Mouse (Mus musculus): ENCODE measurements around the gene Gnpda2. TPM values are rescaled to one million over a fixed set of nuclear protein-coding genes. Genes with fewer than 3 reads are reported as not detected.

The Gnpda2 gene
- polyA plus RNA-seq (2016; fragmentation: Nextera tagmentation; extraction: Ambion mirVana) = 26.9 and 29.9 TPM in 2 replicates

DNA sequence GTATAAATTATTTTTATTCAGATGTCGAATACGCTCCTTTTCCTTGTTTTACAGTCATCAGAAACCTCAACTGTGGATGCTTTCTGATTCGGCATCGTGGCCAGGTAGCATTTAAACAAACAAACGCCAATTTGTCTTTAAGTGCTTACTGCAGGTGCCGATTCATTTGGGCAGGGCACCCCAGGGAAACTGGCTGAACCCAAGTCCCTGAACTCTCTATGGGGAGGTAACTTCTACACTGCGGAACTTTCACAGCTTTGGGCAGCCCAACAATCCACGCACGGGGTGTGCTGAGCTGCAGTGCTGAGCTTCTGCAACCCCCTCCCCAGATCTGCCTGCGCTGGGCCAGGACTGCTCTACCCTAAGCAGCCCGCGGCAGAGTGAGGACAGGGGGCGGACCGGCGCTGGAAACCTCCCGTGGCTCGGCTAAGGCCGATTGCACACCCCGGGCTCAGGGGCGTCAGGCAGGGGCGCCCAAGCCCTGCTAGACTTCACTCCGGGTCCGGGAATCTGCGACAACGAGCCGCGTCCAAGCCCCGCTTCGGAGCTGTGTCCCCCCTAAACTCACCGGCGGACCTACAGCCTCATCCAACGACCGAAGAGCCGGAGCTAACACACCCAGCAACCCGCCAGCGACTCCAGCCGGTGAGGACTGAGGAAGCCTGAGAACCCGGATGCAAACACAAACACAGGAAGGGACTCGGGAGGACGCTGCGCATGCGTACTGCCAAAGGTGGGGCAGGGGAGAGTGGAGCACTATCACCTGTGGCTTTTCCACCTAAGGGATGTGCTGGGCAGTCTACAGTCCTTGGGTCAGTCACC, at the start of gene Gnpda2:
Gene Gnpda2, minus strand, starts transcription at position 701 of the 822 bp plus-strand sequence.
- H3K4me3 ChIP-seq = peak within 1 kb of the TSS; percentile 66
- H3K9ac ChIP-seq = peak within 1 kb of the TSS; percentile 86
- 4% methylated on average over 42 of the region's 42 CpGs for WGBS
- H3K27me3 ChIP-seq (replicated peaks) = no peaks in the 10 kb centered on the region
- no peaks in the 10 kb centered on the region for H3K9me3 ChIP-seq
- peak within 1 kb of the TSS; percentile 75 for H3K27ac ChIP-seq
- peak; percentile 97 for ATAC-seq (ENCODE audit: low FRiP score, low read depth)
- H3K4me1 ChIP-seq = peaks cover 6% of the 10 kb centered on the region
- peak within 1 kb of the TSS; percentile 78 for H3K4me2 ChIP-seq (replicated peaks)
- H3K36me3 ChIP-seq = peaks cover 4% of the 10 kb centered on the region; the same call in 1 of the 2 replicates

DNA sequence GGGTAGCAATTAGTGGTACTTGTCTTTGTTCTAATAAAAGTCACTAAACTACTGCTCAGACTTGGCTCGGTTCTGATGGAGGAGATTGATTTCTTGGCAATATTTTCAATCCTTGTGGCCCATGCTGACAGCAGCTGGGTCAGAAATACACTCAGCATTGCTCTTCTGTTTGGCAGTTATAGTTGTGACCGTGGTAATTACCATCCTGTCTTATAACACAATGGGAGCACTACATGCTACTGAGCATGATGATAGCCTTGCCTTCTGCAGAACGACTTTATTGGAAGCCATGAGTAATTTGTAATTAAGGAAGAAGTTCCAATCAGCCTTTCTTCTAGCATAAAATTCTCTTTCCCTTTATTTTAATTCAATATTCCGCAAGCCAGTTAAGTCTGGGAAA, 42.6 kb upstream of the Gnpda2 start:
- Histone ChIP-seq H3K4me3 (no peak overlapping the region), H3K27me3 (replicated peaks) (no peaks in the 10 kb centered on the region), H3K4me2 (replicated peaks) (no peak overlapping the region), H3K9me3 (no peaks in the 10 kb centered on the region), H3K27ac (no peak overlapping the region), H3K36me3 (no peaks in the 10 kb centered on the region), H3K4me1 (no peaks in the 10 kb centered on the region), H3K9ac (no peak overlapping the region)
- no peak for ATAC-seq (ENCODE audit: low FRiP score, low read depth)
- 63% methylated on average over 4 of the region's 4 CpGs for WGBS

DNA sequence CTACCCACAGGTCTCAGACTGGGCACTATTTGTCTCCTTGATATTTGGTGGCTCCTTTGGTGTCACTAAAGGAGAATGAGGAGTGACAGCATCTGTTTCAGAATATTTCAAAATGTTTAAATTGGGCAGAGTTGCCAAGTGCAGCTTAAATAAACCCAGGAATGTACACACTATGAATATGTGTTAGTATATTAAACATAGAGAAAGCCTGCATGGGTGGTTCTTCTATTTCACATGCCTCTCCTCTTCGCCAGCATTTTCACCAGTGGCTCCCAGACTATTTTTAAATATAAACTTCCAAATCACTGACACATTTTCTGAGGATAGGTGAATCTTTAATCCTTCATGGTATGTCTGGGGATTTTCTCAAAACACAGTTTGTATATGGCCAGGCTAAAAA, 28.8 kb upstream of the Gnpda2 start:
- Histone ChIP-seq H3K27me3 (replicated peaks) (no peaks in the 10 kb centered on the region), H3K27ac (no peak overlapping the region), H3K9ac (no peak overlapping the region), H3K36me3 (no peaks in the 10 kb centered on the region), H3K4me2 (replicated peaks) (no peak overlapping the region), H3K4me1 (no peaks in the 10 kb centered on the region), H3K9me3 (no peaks in the 10 kb centered on the region), H3K4me3 (no peak overlapping the region)
- no peak for ATAC-seq (ENCODE audit: low FRiP score, low read depth)
- WGBS = 82% methylated on average over 1 of the region's 1 CpGs

DNA sequence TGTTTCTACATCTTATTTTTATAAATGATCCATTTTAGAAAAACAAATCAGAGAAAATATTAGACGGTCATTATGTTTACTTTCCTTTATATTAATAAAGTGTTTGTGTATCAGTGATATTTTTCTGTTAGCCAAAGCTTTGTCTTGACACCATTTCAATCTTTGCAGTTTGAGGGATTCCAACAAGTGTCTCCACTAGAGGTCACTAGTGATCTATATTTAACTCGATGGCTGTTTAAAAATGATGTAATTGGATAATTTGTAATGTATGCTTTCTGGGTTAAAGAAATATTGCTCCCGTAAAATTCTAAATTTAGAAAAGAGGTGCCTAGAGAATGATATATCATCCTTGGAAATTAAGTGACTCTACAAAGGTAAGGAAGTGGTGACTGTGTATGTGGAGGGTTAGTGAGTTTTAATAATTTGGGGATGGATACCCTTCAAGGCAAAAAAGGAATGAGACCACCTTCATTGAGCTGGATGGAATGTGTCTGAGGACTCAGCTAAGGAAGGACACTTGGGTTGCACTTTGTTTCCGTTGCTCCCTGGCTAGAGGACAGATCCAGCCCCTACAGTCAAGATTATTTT, 21.2 kb upstream of the Gnpda2 start:
- ATAC-seq (ENCODE audit: low FRiP score, low read depth) = no peak
- H3K4me2 ChIP-seq (replicated peaks) = no peak overlapping the region
- H3K9me3 ChIP-seq = no peaks in the 10 kb centered on the region
- no peak overlapping the region for H3K27ac ChIP-seq
- no peaks in the 10 kb centered on the region for H3K36me3 ChIP-seq
- no peaks in the 10 kb centered on the region for H3K27me3 ChIP-seq (replicated peaks)
- no peaks in the 10 kb centered on the region for H3K4me1 ChIP-seq
- H3K9ac ChIP-seq = no peak overlapping the region
- H3K4me3 ChIP-seq = no peak overlapping the region
- WGBS = 28% methylated on average over 4 of the region's 4 CpGs

DNA sequence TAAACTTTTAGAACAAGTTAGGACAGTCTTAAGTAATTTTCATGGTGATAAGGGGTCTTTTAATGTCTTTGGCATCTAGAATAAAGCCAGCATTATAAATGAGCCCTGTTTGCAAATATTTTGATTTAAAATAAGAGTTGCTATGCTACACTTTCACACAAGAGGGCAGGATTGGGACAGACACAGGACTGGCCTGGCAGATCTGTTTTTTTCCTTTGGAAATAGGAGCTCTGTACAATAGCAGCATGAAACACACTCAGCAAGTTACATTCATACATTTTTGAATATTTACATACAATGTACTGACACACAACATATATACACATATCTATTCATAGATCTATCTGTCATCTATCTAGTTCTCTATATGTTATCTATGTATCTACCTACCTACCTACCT, 8.9 kb upstream of the Gnpda2 start:
- H3K4me3 ChIP-seq = no peak overlapping the region
- no peak overlapping the region for H3K27ac ChIP-seq
- H3K36me3 ChIP-seq = no peaks in the 10 kb centered on the region
- no peaks in the 10 kb centered on the region for H3K9me3 ChIP-seq
- ATAC-seq (ENCODE audit: low FRiP score, low read depth) = 0 out of 2 replicates have a peak, but pooled peaks have one; percentile 50
- no peaks in the 10 kb centered on the region for H3K4me1 ChIP-seq
- H3K9ac ChIP-seq = no peak overlapping the region
- no peaks in the 10 kb centered on the region for H3K27me3 ChIP-seq (replicated peaks)
- H3K4me2 ChIP-seq (replicated peaks) = no peak overlapping the region

DNA sequence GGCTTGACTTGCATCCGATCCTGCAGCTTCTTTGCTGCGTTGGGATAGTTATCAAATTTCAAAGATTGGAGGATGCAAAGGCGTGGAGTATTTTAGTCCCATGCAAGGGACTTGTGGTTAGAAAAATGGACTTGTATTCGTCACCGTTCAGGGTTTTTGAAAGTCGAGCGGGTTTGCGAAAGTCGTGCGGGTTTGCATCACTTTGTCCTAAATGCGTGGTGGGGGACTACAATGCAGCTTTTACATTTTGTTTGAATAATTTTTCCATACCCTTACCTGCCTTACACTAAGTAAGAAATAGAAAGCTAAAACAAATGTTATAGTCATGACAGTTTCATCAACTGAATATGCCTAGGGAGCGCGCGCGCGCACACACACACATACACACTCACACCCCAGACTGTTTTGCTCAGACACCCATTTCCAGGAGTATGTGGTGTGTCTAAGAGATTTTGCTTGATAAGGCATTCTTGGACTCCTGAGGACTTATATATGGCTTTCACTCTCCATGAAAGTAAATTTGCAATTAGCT, 34.7 kb downstream of the Gnpda2 start:
- H3K9me3 ChIP-seq = no peaks in the 10 kb centered on the region
- H3K27ac ChIP-seq = peak overlapping the region; percentile 82; the same call in 1 of the 2 replicates
- 12% methylated on average over 16 of the region's 16 CpGs for WGBS
- H3K4me1 ChIP-seq = no peaks in the 10 kb centered on the region
- H3K4me3 ChIP-seq = peak overlapping the region; percentile 91
- peak overlapping the region; percentile 93 for H3K9ac ChIP-seq
- peak; percentile 14; the same call in 1 of the 2 replicates for ATAC-seq (ENCODE audit: low FRiP score, low read depth)
- H3K36me3 ChIP-seq = peaks cover 11% of the 10 kb centered on the region; the same call in 1 of the 2 replicates
- H3K4me2 ChIP-seq (replicated peaks) = peak overlapping the region; percentile 68
- H3K27me3 ChIP-seq (replicated peaks) = no peaks in the 10 kb centered on the region

DNA sequence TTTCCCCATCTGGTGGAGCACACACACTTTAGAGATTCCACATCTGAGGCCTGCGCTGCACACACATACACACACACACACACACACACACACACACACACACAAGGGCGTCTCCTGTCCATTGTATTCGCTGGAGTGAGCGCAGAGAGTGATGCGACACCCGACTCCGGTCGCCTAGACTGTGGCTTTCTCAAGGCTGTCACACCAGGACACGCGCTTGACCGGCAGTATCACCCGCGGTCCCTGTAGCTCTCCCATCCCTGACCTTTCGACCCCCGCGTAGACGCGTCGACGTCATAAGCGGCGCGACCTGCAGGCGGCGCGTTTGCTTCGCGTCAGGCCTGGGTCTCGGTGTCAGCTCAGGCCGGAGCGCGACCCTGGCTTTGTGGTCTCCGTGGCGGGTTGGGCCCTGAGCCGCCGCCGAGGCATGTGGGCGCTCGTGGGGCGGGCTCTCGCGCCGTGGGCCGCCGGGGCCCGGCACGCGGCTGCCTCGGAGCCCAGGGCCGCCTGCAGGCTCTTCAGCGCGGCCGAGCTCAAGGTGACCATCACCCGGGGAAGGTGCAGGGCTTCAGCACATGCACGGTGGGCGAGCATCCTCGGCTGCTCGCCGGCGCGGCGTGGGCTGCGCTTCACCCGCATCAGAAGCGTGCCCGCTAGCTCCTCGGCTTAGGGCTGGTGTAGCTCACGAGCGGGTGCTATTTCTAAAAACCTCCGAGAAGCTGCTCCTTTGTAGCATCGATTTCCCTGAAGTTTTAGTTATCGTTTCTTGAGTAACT, 35.3 kb downstream of the Gnpda2 start, which contains the start of gene Guf1:
Gene Guf1, plus strand, starts transcription at position 296 of the 776 bp plus-strand sequence.
- Histone ChIP-seq H3K4me1 (no peaks in the 10 kb centered on the region), H3K27ac (peak within 1 kb of the TSS; percentile 82), H3K36me3 (peaks cover 11% of the 10 kb centered on the region; the same call in 1 of the 2 replicates), H3K9me3 (no peaks in the 10 kb centered on the region), H3K4me3 (peak within 1 kb of the TSS; percentile 91), H3K27me3 (replicated peaks) (no peaks in the 10 kb centered on the region), H3K9ac (peak within 1 kb of the TSS; percentile 93), H3K4me2 (replicated peaks) (peak within 1 kb of the TSS; percentile 68)
- 1% methylated on average over 70 of the region's 72 CpGs for WGBS
- peak; percentile 93 for ATAC-seq (ENCODE audit: low FRiP score, low read depth)

DNA sequence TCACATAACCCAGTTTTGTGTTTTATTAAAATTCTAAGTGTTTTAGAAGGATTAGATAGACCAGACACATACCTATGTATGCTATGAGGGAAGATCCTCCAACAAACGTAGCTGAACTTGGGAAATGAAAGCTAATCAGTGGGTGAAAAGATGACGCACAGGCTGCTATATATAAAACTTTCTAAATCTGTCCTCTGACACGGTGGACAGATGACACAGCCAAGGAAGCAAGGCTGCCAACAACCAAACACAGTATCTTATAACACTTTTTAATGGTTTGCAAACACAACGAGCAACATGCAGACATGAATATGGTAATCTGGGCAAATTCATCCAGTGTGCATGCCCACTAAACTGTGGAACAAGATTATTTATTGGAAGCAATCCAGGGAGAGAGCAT, 49.7 kb downstream of the Gnpda2 start, which contains the start of gene Yipf7:
Gene Yipf7, minus strand, starts transcription at position 160 of the 400 bp plus-strand sequence.
- no peaks in the 10 kb centered on the region for H3K36me3 ChIP-seq
- no peak within 1 kb of the TSS for H3K9ac ChIP-seq
- H3K4me3 ChIP-seq = no peak within 1 kb of the TSS
- ATAC-seq (ENCODE audit: low FRiP score, low read depth) = no peak
- 76% methylated on average over 4 of the region's 4 CpGs for WGBS
- no peaks in the 10 kb centered on the region for H3K4me1 ChIP-seq
- H3K4me2 ChIP-seq (replicated peaks) = no peak within 1 kb of the TSS
- no peaks in the 10 kb centered on the region for H3K9me3 ChIP-seq
- no peaks in the 10 kb centered on the region for H3K27me3 ChIP-seq (replicated peaks)
- H3K27ac ChIP-seq = no peak within 1 kb of the TSS

DNA sequence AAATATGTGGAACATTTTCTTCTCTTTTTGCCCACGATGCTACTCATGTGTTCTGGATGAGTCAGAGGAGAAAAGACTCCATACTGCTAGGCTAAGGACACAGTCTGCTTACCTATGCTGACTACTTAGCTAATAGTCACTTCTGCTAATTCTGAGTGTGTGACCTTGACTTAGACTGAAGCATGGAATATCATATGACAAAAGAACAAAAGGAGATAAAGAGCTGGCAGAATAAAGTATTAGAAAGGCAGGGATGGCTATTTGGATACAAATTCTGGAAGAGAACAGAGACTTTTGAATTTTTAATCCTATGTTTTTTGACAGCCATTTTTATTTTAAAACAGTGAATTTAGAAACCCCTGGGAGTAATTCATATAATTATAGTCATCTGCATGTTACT, 50.5 kb downstream of the Gnpda2 start:
- no peaks in the 10 kb centered on the region for H3K9me3 ChIP-seq
- H3K4me1 ChIP-seq = no peaks in the 10 kb centered on the region
- H3K27me3 ChIP-seq (replicated peaks) = no peaks in the 10 kb centered on the region
- no peak overlapping the region for H3K4me2 ChIP-seq (replicated peaks)
- no peaks in the 10 kb centered on the region for H3K36me3 ChIP-seq
- no peak overlapping the region for H3K27ac ChIP-seq
- no peak overlapping the region for H3K9ac ChIP-seq
- no peak overlapping the region for H3K4me3 ChIP-seq
- WGBS = 83% methylated on average over 1 of the region's 1 CpGs
- no peak for ATAC-seq (ENCODE audit: low FRiP score, low read depth)

DNA sequence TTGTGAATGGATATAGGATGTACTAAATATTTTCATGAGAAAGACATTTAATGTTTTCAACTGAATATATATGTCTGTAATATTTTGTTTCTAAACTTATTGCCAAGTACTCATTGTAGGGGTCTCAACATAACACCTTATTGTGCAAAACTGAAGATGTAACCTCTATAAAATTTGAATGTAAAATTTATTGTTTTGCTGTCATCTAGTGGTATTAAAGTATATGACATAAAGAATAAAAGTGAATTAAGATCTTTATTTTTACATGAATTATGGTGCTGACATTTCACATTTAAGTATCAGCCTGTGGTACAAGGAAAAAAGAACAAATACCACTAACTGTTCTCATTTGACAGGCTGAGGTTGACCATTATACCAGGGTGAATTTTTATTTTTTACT, 68.2 kb downstream of the Gnpda2 start:
- no peak for ATAC-seq (ENCODE audit: low FRiP score, low read depth)

More for the DNA sequence above, 68.2 kb downstream of the Gnpda2 start:
- no peak overlapping the region for H3K27ac ChIP-seq
- no peak overlapping the region for H3K9ac ChIP-seq
- H3K4me2 ChIP-seq (replicated peaks) = no peak overlapping the region
- no peaks in the 10 kb centered on the region for H3K4me1 ChIP-seq
- no peak overlapping the region for H3K4me3 ChIP-seq
- H3K36me3 ChIP-seq = no peaks in the 10 kb centered on the region
- no peaks in the 10 kb centered on the region for H3K27me3 ChIP-seq (replicated peaks)
- H3K9me3 ChIP-seq = no peaks in the 10 kb centered on the region
